Mouse (Mus musculus): ENCODE measurements around the gene Hsp90b1. TPM values are rescaled to one million over a fixed set of nuclear protein-coding genes. Genes with fewer than 3 reads are reported as not detected.

Gene Hsp90b1
- polyA plus RNA-seq (2016; fragmentation: Nextera tagmentation; extraction: Ambion mirVana), result 454 and 496 TPM in 2 replicates

DNA sequence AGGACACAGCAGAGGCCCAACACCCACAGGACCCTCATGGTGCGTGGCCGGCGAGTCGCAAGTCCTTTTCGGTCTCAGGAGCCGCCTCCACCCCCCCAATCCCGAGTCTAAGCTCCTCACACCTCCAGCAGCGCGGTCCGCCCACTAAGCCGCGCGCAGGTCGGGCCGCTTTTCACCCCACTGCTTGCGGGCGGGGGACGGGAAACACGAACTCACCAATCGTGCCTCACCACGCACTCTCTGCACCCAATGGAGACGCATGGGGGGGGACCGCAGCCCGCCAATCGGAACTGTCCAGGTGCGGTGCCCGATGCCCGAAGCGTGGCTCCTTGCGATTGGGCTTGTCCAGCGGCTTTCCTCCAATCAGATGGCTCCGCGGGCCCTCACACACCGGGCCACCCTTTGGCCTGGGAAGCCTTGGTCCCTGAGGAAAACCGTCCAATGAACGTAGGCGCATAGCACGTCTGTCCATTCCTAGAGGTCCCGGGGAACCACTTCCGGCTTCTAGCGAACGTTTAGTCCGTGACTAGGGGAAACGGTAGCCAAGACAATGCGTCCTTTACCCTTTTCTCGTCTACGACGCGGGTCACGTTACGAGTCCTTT lies at the start of gene Hsp90b1, which contains the start of gene Ttc41:
Gene Hsp90b1, minus strand, starts transcription at position 192 of the 604 bp plus-strand sequence.
Gene Ttc41, plus strand, starts transcription at position 494 of the 604 bp plus-strand sequence.
- Histone ChIP-seq H3K4me2 (replicated peaks) (peak within 1 kb of the TSS; percentile 84), H3K27me3 (replicated peaks) (no peaks in the 10 kb centered on the region), H3K4me1 (peaks cover 38% of the 10 kb centered on the region), H3K36me3 (peaks cover 26% of the 10 kb centered on the region), H3K4me3 (peak within 1 kb of the TSS; percentile 80), H3K9ac (peak within 1 kb of the TSS; percentile 87), H3K27ac (peak within 1 kb of the TSS; percentile 75), H3K9me3 (no peaks in the 10 kb centered on the region)
- WGBS, result under 1% methylated on average over 51 of the region's 51 CpGs
- peak; percentile 97 for ATAC-seq (ENCODE audit: low FRiP score, low read depth)

DNA sequence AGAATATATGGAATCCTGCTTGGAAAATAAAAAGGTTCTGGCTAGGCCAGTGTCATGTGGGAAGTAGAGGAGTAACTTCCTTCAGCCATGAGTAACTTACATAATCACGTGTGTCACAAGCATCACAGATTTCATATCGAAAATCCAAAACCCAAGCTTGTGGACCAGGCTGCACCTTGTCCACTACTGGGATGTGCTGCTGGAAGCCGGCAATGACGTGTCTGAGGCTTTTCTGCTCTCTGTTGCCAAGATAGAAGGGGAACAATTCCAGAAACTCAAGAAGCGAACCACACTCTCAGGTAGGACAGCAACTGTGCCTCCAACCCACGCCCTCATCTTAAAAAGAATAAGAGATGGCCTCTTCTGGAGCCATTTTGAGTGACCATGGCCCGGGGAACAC lies 39.0 kb upstream of the Hsp90b1 start:
- H3K9ac ChIP-seq, result no peak overlapping the region
- WGBS, result 88% methylated on average over 7 of the region's 7 CpGs
- no peaks in the 10 kb centered on the region for H3K4me1 ChIP-seq
- no peaks in the 10 kb centered on the region for H3K9me3 ChIP-seq
- H3K27ac ChIP-seq, result no peak overlapping the region
- no peaks in the 10 kb centered on the region for H3K27me3 ChIP-seq (replicated peaks)
- no peak overlapping the region for H3K4me3 ChIP-seq
- H3K36me3 ChIP-seq, result no peaks in the 10 kb centered on the region
- ATAC-seq (ENCODE audit: low FRiP score, low read depth), result no peak
- no peak overlapping the region for H3K4me2 ChIP-seq (replicated peaks)

DNA sequence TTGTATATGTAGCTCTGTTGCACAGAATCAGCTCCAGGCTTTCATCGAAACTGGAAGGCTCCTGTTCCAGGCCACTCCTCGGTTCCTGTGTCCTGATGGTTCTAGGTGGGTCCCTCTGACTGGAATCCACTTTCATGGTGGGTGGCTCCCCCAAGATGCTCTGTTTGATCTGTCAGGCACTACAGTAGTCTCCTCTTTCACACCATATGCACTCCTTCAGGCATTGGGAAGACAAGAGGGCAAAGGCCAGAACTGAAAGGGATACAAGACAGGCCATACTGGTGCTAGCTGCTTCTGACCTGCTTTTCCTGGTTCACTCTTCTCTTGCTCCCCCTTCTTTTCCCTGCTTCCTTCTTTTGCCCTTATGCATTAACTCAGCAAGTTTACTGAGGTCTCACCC lies 37.6 kb upstream of the Hsp90b1 start:
- no peak for ATAC-seq (ENCODE audit: low FRiP score, low read depth)
- no peaks in the 10 kb centered on the region for H3K27me3 ChIP-seq (replicated peaks)
- 92% methylated on average over 2 of the region's 2 CpGs for WGBS

DNA sequence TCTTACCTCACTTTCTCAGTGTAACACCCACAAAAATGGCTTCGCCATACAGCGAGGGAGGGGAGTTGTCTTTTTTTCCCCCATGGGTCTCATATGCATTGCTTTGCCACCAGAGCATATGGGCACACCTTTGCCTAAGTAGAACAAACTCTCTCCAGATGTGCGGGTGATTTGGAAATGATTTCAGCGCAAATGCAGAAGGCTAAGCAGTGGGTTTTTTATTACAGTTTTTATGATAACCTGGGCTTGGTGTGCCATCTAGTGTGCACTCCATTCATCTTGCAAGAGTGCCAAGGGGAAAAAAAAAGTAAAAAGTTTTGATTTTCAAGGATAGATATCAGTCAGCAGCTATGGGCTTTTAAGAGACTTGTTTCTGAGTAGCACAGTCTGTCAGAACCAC lies 29.7 kb upstream of the Hsp90b1 start:
- no peak for ATAC-seq (ENCODE audit: low FRiP score, low read depth)
- WGBS, result 90% methylated on average over 4 of the region's 4 CpGs
- H3K9ac ChIP-seq, result no peak overlapping the region

More for the DNA sequence above, 37.6 kb upstream of the Hsp90b1 start:
- no peak overlapping the region for H3K4me2 ChIP-seq (replicated peaks)
- H3K4me3 ChIP-seq, result no peak overlapping the region
- no peaks in the 10 kb centered on the region for H3K36me3 ChIP-seq
- H3K9ac ChIP-seq, result no peak overlapping the region
- no peaks in the 10 kb centered on the region for H3K4me1 ChIP-seq
- no peak overlapping the region for H3K27ac ChIP-seq
- no peaks in the 10 kb centered on the region for H3K9me3 ChIP-seq

DNA sequence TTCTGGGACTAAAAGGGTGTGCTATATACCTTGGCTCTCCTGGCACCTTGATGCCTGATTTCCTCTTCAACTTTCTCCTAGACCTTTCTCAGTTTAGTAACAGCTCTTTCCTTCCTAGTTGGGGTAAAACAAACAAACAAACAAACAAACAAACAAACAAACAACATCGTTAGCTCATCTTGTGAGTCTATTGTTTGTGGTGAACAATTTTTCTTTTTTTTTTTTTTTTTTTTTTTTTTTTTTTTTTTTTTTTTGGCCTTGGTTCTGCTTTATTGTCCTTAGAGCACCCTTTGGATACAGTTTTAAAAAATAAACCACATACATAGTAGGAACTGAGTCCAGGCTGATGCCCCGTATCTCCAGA lies 26.2 kb upstream of the Hsp90b1 start:
- no peaks in the 10 kb centered on the region for H3K9me3 ChIP-seq
- H3K4me1 ChIP-seq, result 0 out of 2 replicates have a peak, but pooled peaks cover 4% of the 10 kb centered on the region
- H3K27ac ChIP-seq, result no peak overlapping the region
- H3K4me3 ChIP-seq, result peak overlapping the region; percentile 33; the same call in 1 of the 2 replicates
- no peak overlapping the region for H3K9ac ChIP-seq
- 66% methylated on average over 2 of the region's 2 CpGs for WGBS
- no peaks in the 10 kb centered on the region for H3K27me3 ChIP-seq (replicated peaks)
- H3K4me2 ChIP-seq (replicated peaks), result no peak overlapping the region
- H3K36me3 ChIP-seq, result no peaks in the 10 kb centered on the region
- ATAC-seq (ENCODE audit: low FRiP score, low read depth), result no peak

More for the DNA sequence above, 29.7 kb upstream of the Hsp90b1 start:
- H3K9me3 ChIP-seq, result no peaks in the 10 kb centered on the region
- H3K36me3 ChIP-seq, result no peaks in the 10 kb centered on the region
- no peaks in the 10 kb centered on the region for H3K27me3 ChIP-seq (replicated peaks)
- no peak overlapping the region for H3K27ac ChIP-seq
- no peak overlapping the region for H3K4me2 ChIP-seq (replicated peaks)
- no peaks in the 10 kb centered on the region for H3K4me1 ChIP-seq
- no peak overlapping the region for H3K4me3 ChIP-seq

DNA sequence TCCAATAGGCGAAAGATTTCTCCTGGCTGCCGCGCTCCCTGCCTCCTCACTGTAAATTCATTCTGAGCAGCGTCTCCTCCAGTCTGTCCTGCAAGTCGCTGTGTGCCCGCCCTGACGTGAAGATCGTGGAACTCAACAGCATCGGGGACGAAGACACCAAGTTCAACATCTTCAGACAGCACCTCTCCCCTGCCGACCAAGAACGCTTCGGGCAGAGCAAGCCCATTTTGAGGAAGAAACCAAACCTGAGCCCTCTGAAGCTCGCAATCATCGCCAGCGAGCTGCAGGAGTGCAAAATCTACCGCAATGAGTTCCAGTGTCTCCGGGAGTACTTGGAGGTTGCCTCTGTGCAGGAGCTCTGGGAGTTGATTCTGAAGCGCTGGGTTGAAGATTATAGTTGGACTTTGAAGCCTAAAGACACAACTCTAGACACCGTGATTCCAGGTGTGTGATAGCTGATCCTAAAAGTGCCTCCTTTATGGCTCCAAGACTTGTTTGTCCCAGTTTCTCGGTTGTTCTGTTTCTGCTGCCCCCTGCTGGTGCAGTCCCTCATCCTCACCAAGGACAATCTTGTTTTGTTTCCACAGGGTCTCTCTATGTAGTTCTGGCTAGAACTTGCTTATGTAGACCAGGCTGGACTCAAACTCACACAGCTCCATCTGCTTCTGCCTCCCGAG lies 25.7 kb upstream of the Hsp90b1 start:
- Histone ChIP-seq H3K4me2 (replicated peaks) (peak overlapping the region; percentile 68), H3K4me3 (peak overlapping the region; percentile 33), H3K27ac (no peak overlapping the region), H3K4me1 (0 out of 2 replicates have a peak, but pooled peaks cover 4% of the 10 kb centered on the region), H3K27me3 (replicated peaks) (no peaks in the 10 kb centered on the region), H3K9ac (peak overlapping the region; percentile 52), H3K36me3 (no peaks in the 10 kb centered on the region), H3K9me3 (no peaks in the 10 kb centered on the region)
- WGBS, result 12% methylated on average over 22 of the region's 22 CpGs
- ATAC-seq (ENCODE audit: low FRiP score, low read depth), result peak; percentile 38; the same call in 1 of the 2 replicates

DNA sequence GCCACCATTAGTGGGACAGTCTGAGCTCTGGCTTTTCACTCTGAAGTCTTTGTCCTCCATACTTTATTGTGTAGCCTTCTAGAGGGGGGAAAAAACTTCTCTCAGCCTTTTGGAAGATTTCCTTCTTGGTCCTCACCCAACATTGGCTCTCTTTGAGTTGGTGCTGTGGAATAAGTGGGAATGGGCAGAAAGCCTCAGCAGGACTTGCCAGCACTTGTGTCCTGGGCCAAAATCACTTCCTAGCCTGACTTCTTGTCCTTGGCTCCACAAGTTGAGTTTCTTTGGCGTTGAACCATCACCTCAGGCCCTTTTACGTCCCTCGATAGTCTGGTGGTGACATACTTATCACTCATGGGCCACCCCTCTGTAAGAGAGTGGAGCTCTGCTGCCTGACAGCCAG lies 22.9 kb upstream of the Hsp90b1 start:
- Histone ChIP-seq H3K4me3 (no peak overlapping the region), H3K27ac (no peak overlapping the region), H3K9me3 (no peaks in the 10 kb centered on the region), H3K27me3 (replicated peaks) (no peaks in the 10 kb centered on the region), H3K4me2 (replicated peaks) (peak overlapping the region; percentile 58; the same call in 1 of the 2 replicates), H3K9ac (no peak overlapping the region), H3K36me3 (no peaks in the 10 kb centered on the region), H3K4me1 (0 out of 2 replicates have a peak, but pooled peaks cover 4% of the 10 kb centered on the region)
- ATAC-seq (ENCODE audit: low FRiP score, low read depth), result no peak
- WGBS, result 97% methylated on average over 3 of the region's 3 CpGs

DNA sequence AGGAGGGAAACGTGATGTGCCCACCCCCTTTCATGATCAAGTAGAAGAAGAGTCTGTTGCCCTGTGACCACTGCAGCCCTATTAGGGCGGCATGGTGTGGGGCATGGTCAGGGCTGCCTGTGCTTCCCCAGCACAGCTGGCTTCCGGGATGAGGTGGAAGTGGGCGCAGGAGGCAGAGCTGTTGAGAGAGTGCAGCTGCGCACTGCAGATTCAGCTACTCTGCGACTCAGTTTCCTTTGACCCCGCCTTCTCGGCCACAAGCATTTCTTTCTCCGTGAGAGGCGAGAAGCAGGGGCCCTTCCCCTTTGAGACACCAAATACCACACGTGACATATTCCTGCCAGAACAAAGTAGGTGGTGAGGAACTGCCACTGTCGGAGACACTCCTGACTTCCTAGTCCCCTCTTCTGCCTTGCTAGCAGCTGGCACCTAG lies 22.3 kb upstream of the Hsp90b1 start:
- Histone ChIP-seq H3K9ac (peak overlapping the region; percentile 33; the same call in 1 of the 2 replicates), H3K27me3 (replicated peaks) (no peaks in the 10 kb centered on the region), H3K9me3 (no peaks in the 10 kb centered on the region), H3K27ac (no peak overlapping the region), H3K4me2 (replicated peaks) (peak overlapping the region; percentile 58), H3K4me1 (0 out of 2 replicates have a peak, but pooled peaks cover 4% of the 10 kb centered on the region), H3K36me3 (no peaks in the 10 kb centered on the region), H3K4me3 (peak overlapping the region; percentile 19; the same call in 1 of the 2 replicates)
- ATAC-seq (ENCODE audit: low FRiP score, low read depth), result peak; percentile 57
- WGBS, result 8% methylated on average over 12 of the region's 12 CpGs

DNA sequence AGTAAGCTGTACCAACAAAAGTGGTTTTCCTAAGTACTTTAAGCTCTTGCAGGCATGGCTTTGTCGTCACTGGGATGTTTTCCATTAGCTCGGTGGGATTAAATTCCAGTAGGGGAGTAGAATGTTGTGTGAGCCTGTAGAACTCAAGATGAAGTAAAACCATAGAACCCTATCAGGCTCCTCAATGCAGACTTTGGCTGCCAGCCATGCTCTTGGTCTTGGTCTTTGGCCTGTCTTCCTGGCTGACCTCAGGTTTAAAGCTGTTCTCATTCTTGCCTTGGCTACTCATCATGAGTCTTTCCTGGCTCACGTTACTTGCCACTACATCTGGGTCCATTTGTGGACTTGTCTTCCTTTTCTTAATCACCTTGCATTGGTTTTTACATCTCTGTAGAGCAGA lies 6.8 kb upstream of the Hsp90b1 start:
- Histone ChIP-seq H3K4me3 (no peak overlapping the region), H3K9me3 (no peaks in the 10 kb centered on the region), H3K9ac (no peak overlapping the region), H3K36me3 (no peaks in the 10 kb centered on the region), H3K27ac (no peak overlapping the region), H3K4me1 (no peaks in the 10 kb centered on the region), H3K27me3 (replicated peaks) (no peaks in the 10 kb centered on the region), H3K4me2 (replicated peaks) (no peak overlapping the region)
- WGBS, result 90% methylated on average over 3 of the region's 3 CpGs
- ATAC-seq (ENCODE audit: low FRiP score, low read depth), result no peak

DNA sequence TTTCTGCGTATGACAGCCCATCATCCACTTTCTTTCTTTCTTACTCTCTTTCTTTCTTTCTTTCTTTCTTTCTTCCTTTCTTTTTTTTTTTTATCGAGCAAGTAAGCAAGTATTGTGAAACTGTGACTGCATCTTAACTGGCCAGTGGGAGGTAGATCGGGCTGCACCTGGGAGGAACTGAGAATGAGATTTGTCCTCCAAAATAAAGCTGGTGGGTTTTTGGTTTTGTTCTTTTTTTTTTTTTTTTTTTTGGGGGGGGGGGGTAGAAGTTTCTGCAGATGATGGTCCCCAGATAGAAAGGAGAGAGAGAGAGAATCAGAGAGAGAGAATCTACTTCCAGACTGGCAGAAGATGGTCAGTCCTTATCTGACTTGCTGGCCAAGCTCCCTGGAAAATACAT lies 1.8 kb upstream of the Hsp90b1 start:
- Histone ChIP-seq H3K4me2 (replicated peaks) (peak overlapping the region; percentile 84; the same call in 1 of the 2 replicates), H3K9me3 (no peaks in the 10 kb centered on the region), H3K4me3 (no peak overlapping the region), H3K27me3 (replicated peaks) (no peaks in the 10 kb centered on the region), H3K27ac (no peak overlapping the region), H3K9ac (no peak overlapping the region), H3K36me3 (peaks cover 11% of the 10 kb centered on the region), H3K4me1 (peaks cover 25% of the 10 kb centered on the region)
- 88% methylated on average over 3 of the region's 3 CpGs for WGBS
- ATAC-seq (ENCODE audit: low FRiP score, low read depth), result no peak

DNA sequence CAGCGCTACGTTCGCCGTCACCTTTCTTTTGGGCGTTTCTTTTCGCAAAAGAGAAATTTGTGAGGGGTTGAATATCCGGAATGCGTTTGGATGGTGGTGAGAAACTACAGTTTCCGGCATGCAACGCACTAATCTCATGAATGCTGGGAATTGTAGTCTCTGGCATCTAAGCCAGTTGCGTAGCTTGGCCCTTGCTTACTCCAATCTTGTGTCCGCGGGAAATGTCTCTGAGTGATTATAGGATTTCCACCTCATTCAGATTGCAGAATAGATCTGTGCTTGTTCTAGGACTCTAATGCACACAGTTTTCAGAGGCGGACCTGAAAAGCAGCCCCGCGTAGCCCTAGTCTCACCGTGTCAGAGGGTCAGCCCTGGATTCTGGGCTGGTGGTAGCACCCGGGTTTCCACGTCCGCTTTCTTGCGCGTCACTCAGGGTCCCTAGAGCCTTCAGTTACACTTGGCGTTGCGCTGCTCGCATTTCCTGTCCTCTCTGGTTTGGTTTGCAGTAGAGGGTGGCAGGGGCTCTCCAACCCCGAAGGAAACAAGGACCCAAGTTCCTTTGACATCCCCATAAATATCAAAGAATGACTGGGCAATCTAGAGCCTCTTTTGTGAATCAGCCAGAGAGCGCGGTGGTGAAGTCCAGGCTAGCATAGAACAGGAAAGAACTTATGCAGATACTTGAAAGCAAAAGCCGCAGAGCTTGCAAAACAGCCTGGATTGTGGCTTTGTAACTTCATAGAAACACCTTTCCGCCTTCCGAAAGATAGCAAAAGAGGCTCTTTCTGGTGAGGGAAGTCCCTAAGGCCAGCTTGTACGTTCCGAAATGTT lies 828 bp upstream of the Hsp90b1 start:
- Histone ChIP-seq H3K9ac (peak overlapping the region; percentile 87), H3K9me3 (no peaks in the 10 kb centered on the region), H3K4me2 (replicated peaks) (peak overlapping the region; percentile 84), H3K27ac (peak overlapping the region; percentile 75), H3K36me3 (peaks cover 19% of the 10 kb centered on the region), H3K27me3 (replicated peaks) (no peaks in the 10 kb centered on the region), H3K4me1 (peaks cover 30% of the 10 kb centered on the region), H3K4me3 (peak overlapping the region; percentile 80)
- ATAC-seq (ENCODE audit: low FRiP score, low read depth), result peak; percentile 90
- WGBS, result 5% methylated on average over 33 of the region's 33 CpGs
